Mouse (Mus musculus) embryonic facial prominence, embryonic 12.5 days (tissue): Measurements from ENCODE around the gene Gfi1b. TPM values are rescaled to one million over a fixed set of nuclear protein-coding genes. Genes with fewer than 3 reads are reported as not detected.

Source experiments
- ATAC-seq: fragments of 200-750 bp; cut with Nextera tagmentation; 2 replicates; pipeline ENCODE4 v1.8.0; 2017; ENCODE audit not compliant: insufficient number of reproducible peaks, insufficient read depth, low FRiP score, low TSS enrichment
- H3K27ac ChIP-seq: fragments of 300-500 bp; sonication (generic); 2 replicates; pipeline ENCODE4 v1.5.1; 2016; ENCODE audit warnings: mild to moderate bottlenecking
- H3K27me3 ChIP-seq: fragments of 300-500 bp; sonication (generic); 2 replicates; pipeline ENCODE4 v1.6.1; 2016; ENCODE audit warnings: mild to moderate bottlenecking, moderate library complexity
- H3K36me3 ChIP-seq: fragments of 300-500 bp; sonication (generic); 2 replicates; pipeline ENCODE4 v1.6.1; 2016; ENCODE audit warnings: mild to moderate bottlenecking
- H3K4me1 ChIP-seq: fragments of 300-500 bp; sonication (generic); 2 replicates; pipeline ENCODE4 v1.6.1; 2016
- H3K4me2 ChIP-seq: fragments of 300-500 bp; sonication (generic); replicated peaks from 2 replicates; pipeline ENCODE4 v1.6.1; 2016; ENCODE audit warnings: mild to moderate bottlenecking, moderate library complexity
- H3K4me3 ChIP-seq: fragments of 300-500 bp; sonication (generic); 2 replicates; pipeline ENCODE4 v1.5.1; 2016; ENCODE audit warnings: mild to moderate bottlenecking
- H3K9ac ChIP-seq: fragments of 300-500 bp; sonication (generic); 2 replicates; pipeline ENCODE4 v1.6.1; 2016; ENCODE audit warnings: mild to moderate bottlenecking, moderate library complexity
- H3K9me3 ChIP-seq: fragments of 300-500 bp; sonication (generic); 2 replicates; pipeline ENCODE4 v1.6.1; 2016; ENCODE audit warnings: mild to moderate bottlenecking, moderate library complexity
- WGBS: fragments of 180-500 bp; shearing (Covaris S2); methylation state at CpG from one replicate; pipeline ENCODE4 v1.1.7; 2016; 5-methylcytosine and 5-hydroxymethylcytosine counted together
- polyA plus RNA-seq: library from polyadenylated mRNA; unstranded; fragments of >200 nt; fragmentation: Nextera tagmentation; extraction: Ambion mirVana; gene quantifications from 2 replicates; pipeline ENCODE4 v1.2.1, GENCODE M21; 2016

Gfi1b gene
- polyA plus RNA-seq, 1 experiment from 2014 or later = 1.0 TPM

DNA sequence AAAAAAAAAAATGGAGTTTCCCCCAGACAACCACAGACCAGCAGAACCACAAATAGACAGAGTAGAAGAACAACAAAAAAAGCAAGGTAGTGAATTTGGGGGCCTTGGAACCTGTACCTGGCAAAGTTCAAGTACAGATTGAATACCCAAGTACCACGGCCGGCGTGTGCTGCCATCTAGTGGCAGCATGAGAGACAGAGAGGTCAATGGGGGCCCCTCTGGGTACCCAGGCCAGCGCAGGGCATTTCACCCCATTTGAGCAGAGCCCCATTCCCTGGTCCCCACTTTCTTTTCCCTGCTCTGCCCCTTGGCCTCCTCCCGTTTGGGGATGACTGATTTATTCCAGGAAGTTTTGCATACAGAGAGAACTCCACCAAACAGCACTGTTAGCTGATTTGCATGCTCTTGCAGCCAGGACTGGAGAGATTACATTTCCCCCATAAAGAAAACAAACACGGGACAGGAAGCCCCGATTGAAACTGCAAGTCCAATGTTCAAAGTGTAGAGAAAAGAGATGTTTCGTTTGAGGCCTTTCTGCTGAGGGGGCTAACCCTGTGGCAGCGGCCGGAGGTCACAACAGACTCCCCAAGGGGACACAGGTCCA is 841 bp upstream of the Gfi1b start:
- WGBS = 20% methylated on average over 10 of the region's 10 CpGs
- Histone ChIP-seq H3K9me3 (no peaks in the 10 kb centered on the region), H3K9ac (no peak overlapping the region), H3K36me3 (no peaks in the 10 kb centered on the region), H3K27me3 (peaks cover 25% of the 10 kb centered on the region), H3K4me3 (no peak overlapping the region), H3K4me1 (peaks cover 4% of the 10 kb centered on the region; the same call in 1 of the 2 replicates), H3K27ac (no peak overlapping the region), H3K4me2 (no peak overlapping the region)
- no peak for ATAC-seq

DNA sequence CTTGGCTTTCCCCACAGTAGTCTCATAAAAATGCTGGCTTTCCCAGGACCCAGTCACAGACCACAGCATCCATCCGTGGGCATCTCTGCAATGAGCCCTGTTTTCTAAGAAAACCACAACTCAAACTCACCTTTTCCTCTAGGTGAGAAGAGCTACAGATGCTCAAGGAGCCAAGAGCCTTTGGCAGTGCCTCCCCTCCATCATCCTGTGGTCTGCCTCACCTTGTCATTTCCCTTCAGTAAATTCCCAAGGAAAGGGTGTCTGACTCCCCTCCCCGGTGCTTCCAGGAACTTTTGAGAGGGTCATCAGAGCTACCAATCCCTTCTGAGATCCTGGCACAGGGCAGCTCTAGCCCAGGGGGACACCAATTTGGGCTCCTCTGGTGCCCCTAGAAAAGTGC is 671 bp downstream of the Gfi1b start:
- Histone ChIP-seq H3K4me1 (peaks cover 4% of the 10 kb centered on the region; the same call in 1 of the 2 replicates), H3K4me2 (no peak overlapping the region), H3K4me3 (no peak overlapping the region), H3K27me3 (peaks cover 25% of the 10 kb centered on the region), H3K9ac (no peak overlapping the region), H3K27ac (no peak overlapping the region), H3K36me3 (no peaks in the 10 kb centered on the region), H3K9me3 (no peaks in the 10 kb centered on the region)
- no peak for ATAC-seq
- 26% methylated on average over 2 of the region's 2 CpGs for WGBS

DNA sequence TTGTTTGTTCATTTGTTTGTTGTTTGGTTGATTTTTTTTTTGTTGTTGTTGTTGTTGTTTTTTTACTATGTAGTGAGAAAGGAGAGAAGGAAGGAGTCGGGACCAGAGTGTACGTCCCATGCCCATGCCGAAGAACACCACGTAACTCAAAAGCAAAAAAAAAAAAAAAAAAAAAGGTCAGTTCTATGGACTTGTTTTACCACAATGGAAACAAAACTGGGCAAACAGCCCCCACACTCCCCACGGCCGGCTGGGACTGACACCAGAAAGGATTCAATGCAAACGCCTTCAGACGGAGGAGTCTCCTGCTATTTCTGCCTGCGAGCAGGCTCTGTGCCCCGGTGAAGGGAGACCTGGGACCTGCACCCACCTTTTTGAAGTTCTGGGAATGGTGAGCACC is 1.3 kb downstream of the Gfi1b start:
- Histone ChIP-seq H3K9ac (no peak overlapping the region), H3K4me2 (no peak overlapping the region), H3K9me3 (no peaks in the 10 kb centered on the region), H3K4me1 (peaks cover 4% of the 10 kb centered on the region; the same call in 1 of the 2 replicates), H3K36me3 (no peaks in the 10 kb centered on the region), H3K27me3 (peaks cover 25% of the 10 kb centered on the region), H3K4me3 (no peak overlapping the region), H3K27ac (no peak overlapping the region)
- no peak for ATAC-seq
- WGBS = 65% methylated on average over 10 of the region's 10 CpGs

DNA sequence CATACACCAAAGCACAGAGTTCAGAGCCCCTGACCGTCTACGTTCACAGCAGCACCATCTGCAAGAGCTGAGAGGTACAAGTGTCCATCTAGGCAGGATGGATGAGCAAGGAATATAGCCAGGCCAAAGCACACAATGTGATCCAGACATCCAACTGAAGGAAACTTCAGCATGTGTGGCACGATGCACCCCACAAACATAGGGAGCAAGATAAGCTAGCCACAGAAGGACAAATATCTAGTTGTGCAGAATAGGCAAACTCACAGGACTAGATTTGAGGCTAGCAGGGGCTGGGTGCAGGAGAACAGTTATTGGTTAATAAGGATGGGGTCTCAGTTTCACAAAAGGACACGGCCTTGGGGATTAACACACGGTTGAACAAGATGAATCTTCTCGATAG is 2.4 kb downstream of the Gfi1b start:
- 83% methylated on average over 6 of the region's 6 CpGs for WGBS
- Histone ChIP-seq H3K9ac (no peak overlapping the region), H3K4me2 (no peak overlapping the region), H3K27me3 (peaks cover 25% of the 10 kb centered on the region), H3K4me3 (no peak overlapping the region), H3K36me3 (no peaks in the 10 kb centered on the region), H3K4me1 (peaks cover 4% of the 10 kb centered on the region; the same call in 1 of the 2 replicates), H3K9me3 (no peaks in the 10 kb centered on the region), H3K27ac (no peak overlapping the region)
- ATAC-seq = no peak

DNA sequence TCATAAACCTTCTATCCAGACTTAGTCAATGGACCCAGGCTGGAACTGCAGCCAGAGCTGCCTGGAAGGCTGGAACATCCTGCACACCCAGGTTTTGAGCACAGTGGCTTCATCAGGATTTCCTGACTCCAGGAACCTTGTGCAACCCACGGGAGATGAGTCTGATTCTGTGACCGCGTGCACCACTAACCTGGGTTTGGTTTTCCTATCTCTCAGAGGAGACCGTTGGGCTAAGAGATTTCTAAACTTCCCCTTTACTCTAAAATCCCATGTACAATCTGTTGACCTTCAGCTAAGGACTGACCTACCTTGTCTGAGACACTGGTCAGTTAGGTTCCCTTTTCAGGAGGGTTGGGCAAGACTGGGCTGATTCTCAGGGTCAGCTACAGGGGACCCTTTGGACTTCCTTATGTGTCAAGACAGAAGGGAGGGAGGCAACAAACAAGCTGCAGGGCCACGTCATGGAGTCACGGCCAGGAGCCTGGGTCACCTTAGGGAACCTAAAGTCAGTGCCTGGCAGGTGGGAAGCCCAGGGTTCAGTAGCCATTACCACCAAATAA is 2.9 kb downstream of the Gfi1b start:
- Histone ChIP-seq H3K4me2 (no peak overlapping the region), H3K4me1 (peaks cover 4% of the 10 kb centered on the region; the same call in 1 of the 2 replicates), H3K36me3 (no peaks in the 10 kb centered on the region), H3K27ac (no peak overlapping the region), H3K27me3 (peaks cover 25% of the 10 kb centered on the region), H3K9ac (no peak overlapping the region), H3K9me3 (no peaks in the 10 kb centered on the region), H3K4me3 (no peak overlapping the region)
- 87% methylated on average over 6 of the region's 6 CpGs for WGBS
- ATAC-seq = no peak

DNA sequence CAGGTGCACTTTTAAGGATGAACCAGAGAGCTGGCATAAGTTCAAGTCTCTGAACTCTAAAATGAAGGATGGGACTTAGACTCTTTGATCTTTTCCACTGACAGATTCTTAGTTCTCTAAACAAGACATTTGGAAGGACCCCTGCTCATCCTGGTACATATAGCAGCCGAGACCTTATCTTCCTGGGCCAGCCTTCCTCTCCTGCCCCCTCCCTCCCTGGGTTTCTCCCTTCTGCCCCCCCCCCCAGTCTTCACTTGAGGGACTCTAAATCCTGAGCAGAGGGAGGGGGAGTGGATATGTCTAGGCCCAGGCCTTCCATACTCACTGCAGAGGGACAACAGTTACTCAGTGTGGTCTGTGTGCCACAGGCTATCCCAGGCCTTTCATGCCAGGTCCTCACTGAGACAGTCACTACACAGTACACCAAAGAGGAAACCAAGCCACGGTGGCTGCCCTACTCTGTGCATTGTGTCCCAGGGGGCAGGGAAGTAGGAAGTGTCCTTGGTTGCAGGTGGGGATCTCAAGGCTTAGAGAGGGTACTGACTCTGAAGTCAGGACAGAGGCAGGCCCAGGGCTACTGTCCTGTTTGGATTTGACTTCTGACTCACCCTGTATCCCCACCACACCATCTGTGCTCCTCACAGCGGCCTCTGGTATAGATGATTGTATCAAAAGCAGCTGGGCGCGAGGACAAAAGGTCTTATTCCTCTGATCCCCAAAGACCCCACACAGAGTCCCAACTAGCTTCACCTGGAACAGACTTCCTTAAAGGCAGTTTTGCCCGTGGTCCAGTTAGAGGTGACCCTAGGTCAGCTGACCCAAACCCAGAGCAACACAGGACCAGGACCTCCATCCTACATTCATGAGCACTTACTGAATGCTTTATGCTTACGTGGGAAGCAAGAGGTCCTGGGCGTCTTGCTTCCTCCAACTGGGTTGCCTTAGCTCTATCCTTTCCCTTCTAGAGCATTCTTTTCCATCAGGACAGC is 4.0 kb downstream of the Gfi1b start:
- Histone ChIP-seq H3K36me3 (no peaks in the 10 kb centered on the region), H3K9me3 (no peaks in the 10 kb centered on the region), H3K9ac (no peak overlapping the region), H3K27me3 (peaks cover 22% of the 10 kb centered on the region), H3K4me3 (no peak overlapping the region), H3K4me2 (no peak overlapping the region), H3K4me1 (peaks cover 3% of the 10 kb centered on the region; the same call in 1 of the 2 replicates), H3K27ac (no peak overlapping the region)
- ATAC-seq = no peak
- WGBS = 71% methylated on average over 8 of the region's 8 CpGs

DNA sequence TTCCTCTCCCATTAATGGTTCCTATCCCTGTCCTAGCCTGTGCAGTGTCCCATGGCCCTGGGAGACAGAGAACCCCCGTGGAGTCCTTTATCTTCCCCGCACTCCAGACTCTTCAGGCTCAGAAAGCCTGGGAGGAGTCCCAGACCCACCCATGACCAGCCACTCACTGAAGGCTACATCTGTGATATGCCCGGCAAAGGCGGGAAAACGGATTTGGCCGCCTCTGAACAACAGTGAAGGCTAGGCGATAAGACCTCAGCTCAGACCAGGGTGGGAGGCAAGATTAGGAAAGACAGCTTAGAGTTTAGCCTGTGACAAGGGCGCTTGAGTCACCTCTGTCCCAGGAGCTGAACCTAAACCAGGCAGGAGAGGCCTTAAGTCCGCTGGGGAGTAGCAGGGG is 4.9 kb downstream of the Gfi1b start:
- no peak overlapping the region for H3K9ac ChIP-seq
- no peak overlapping the region for H3K27ac ChIP-seq
- H3K4me2 ChIP-seq = no peak overlapping the region
- WGBS = 78% methylated on average over 9 of the region's 9 CpGs
- no peaks in the 10 kb centered on the region for H3K9me3 ChIP-seq
- no peak for ATAC-seq
- H3K4me3 ChIP-seq = no peak overlapping the region
- no peaks in the 10 kb centered on the region for H3K36me3 ChIP-seq
- H3K27me3 ChIP-seq = peaks cover 14% of the 10 kb centered on the region
- no peaks in the 10 kb centered on the region for H3K4me1 ChIP-seq

DNA sequence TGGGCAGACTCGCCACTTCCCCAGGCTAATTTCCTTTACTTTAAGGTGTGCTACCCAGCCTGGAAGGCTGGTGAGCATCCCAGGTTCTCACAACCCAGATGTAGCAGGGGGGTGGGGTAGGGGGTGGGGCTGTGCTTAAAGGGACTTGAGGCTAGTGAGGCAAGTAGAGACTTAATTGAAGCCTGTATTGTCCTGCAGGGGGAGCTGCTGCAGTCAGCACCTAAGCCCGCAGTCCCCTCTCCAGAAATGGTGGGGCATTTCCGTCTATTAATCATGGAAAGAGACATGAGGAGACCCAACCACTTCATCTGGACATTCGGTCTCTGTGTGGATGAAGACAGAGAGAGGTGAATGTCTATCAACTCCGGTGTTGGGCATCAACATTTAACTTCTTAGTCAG is 5.4 kb downstream of the Gfi1b start:
- Histone ChIP-seq H3K4me1 (no peaks in the 10 kb centered on the region), H3K27me3 (peaks cover 8% of the 10 kb centered on the region), H3K27ac (no peak overlapping the region), H3K9me3 (no peaks in the 10 kb centered on the region), H3K4me2 (no peak overlapping the region), H3K4me3 (no peak overlapping the region), H3K36me3 (no peaks in the 10 kb centered on the region), H3K9ac (no peak overlapping the region)
- 33% methylated on average over 5 of the region's 5 CpGs for WGBS
- ATAC-seq = no peak

DNA sequence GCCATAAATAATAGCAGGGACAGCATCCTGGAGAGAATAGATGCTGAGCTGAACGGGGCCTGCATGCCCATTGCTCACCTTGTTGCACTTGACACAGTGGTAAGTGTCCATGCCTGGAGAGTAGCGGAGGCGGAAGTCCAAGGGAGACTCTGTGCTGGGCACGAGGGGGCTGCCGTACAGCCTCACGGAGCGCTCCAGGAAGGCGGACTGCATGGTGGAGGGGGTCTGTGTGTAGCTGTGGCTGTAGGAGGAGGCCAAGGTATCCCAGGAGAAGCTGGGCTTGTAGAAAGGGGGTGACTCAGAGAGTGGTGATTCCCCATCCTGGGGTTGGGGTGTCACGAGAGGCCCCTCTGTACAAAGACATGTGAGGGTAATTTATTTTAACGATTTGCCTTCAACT is 8.2 kb downstream of the Gfi1b start:
- no peak overlapping the region for H3K9ac ChIP-seq
- H3K27me3 ChIP-seq = no peaks in the 10 kb centered on the region
- H3K4me2 ChIP-seq = no peak overlapping the region
- WGBS = 92% methylated on average over 10 of the region's 10 CpGs
- ATAC-seq = no peak
- no peak overlapping the region for H3K27ac ChIP-seq
- H3K9me3 ChIP-seq = no peaks in the 10 kb centered on the region
- no peak overlapping the region for H3K4me3 ChIP-seq
- peaks cover 2% of the 10 kb centered on the region; the same call in 1 of the 2 replicates for H3K4me1 ChIP-seq
- no peaks in the 10 kb centered on the region for H3K36me3 ChIP-seq

DNA sequence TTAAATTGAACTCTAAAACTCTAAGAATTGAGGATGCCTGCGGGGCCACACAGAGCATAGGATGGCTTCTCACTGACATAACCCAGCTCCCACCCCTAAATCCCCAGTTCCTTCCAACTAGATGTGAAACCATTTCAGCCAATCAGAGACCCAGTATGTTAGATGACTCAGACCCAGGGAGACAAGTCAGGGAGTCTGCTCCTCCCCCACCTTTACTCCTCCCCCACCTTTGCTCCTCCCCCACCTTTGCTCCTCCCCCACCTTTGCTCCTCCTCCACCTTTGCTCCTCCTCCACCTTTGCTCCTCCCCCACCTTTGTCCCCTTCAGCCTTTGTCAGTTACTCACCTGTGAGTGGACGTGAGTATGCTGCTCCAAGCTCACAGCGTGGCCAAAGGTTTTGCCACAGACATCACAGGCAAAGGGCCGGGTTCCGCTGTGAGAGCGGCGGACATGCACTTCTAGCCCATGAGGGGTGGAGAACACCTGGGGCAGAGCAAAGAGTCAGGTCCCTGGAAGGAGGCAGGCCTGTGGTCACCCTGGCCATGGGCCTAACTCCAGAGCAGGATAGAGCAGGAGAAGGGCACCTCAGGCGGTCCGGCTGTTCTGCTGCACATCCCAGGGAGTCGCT is 9.2 kb downstream of the Gfi1b start:
- H3K4me3 ChIP-seq = no peak overlapping the region
- no peak overlapping the region for H3K27ac ChIP-seq
- H3K9me3 ChIP-seq = no peaks in the 10 kb centered on the region
- no peaks in the 10 kb centered on the region for H3K36me3 ChIP-seq
- ATAC-seq = no peak
- no peak overlapping the region for H3K9ac ChIP-seq
- WGBS = 58% methylated on average over 10 of the region's 10 CpGs
- H3K4me1 ChIP-seq = peaks cover 2% of the 10 kb centered on the region; the same call in 1 of the 2 replicates
- no peak overlapping the region for H3K4me2 ChIP-seq
- H3K27me3 ChIP-seq = no peaks in the 10 kb centered on the region

DNA sequence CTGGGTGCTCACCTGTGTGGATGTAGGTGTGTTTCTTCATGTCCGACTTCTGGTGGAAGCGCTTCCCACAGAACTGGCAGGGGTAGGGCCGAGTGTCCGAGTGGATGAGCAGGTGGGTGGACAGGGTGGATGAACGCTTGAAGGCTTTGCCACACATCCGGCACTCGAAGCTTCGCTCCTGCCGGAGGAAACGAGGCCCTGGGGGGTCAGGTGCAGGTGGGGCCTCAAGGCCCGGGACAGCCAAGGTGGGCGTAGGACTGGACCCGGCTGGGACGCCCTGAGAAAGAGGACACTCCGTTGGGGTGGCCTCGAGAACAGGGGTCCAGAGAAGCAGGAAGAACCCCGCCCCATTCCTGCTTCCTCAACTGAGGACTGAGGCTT is 10.4 kb downstream of the Gfi1b start:
- H3K9me3 ChIP-seq = no peaks in the 10 kb centered on the region
- no peak overlapping the region for H3K27ac ChIP-seq
- WGBS = 80% methylated on average over 17 of the region's 17 CpGs
- no peak overlapping the region for H3K9ac ChIP-seq
- H3K27me3 ChIP-seq = no peaks in the 10 kb centered on the region
- H3K4me2 ChIP-seq = no peak overlapping the region
- H3K4me1 ChIP-seq = peaks cover 2% of the 10 kb centered on the region; the same call in 1 of the 2 replicates
- no peaks in the 10 kb centered on the region for H3K36me3 ChIP-seq
- H3K4me3 ChIP-seq = no peak overlapping the region
- ATAC-seq = no peak
